Mouse (Mus musculus): Measurements from ENCODE around the gene Ccnc.
"Not testable (repeated sequence)": the region's sequence is repeated elsewhere in the genome, so short reads cannot be mapped to it uniquely, and the experiment has no call there.

The Ccnc gene

DNA sequence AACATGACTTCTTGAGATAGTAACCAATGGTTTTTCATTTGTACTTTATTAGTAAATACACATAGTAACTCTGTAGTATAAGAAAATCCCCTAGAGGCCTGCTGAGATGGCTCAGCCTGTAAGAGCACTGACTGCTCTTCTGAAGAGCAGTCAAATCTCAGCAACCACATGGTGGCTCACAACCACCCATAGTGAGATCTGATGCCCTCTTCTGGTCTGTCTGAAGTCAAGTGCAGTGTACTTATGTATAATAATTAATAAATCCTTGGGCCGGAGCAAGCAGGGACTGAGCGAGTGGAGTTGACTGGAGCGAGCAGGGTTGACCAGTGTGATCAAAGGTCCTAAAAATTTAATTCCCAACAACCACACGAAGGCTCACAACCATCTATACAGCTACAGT, 11.7 kb downstream of the Ccnc start:
- no peak for DNase-seq

DNA sequence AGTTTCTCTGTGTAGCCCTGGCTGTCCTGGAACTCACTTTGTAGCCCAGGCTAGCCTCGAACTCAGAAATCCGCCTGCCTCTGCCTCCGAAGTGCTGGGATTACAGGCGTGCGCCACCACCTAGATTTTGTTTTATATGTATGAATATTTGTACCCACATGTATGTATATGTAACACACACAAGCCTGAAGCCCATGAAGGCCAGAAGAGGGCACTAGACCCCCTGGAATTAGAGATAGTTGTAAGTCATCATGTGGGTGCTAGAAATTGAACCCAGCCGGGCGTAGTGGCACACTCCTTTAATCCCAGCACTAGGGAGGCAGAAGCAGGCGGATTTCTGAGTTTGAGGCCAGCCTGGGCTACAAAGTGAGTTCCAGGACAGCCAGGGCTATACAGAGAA, 16.6 kb downstream of the Ccnc start:
- not testable (repeated sequence) for DNase-seq

DNA sequence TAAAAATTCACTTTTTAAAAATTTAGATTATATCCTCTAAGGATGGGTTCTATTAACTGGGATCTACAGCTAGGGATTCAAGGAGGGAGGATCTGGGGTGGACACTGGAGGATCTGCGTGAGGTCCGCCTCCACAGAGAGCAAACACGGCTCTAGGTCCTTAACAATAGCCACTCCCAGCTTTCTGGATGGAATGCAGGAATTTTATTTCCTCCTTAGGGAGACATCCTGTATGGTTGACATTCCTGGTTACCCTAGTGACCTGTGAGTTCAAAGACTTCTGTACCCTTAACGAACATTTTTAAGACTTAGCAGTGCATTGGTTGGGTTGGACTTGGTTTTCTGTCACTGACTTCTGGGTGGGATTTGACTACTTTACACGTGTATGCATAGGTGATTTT, 18.2 kb downstream of the Ccnc start:
- DNase-seq: no peak

DNA sequence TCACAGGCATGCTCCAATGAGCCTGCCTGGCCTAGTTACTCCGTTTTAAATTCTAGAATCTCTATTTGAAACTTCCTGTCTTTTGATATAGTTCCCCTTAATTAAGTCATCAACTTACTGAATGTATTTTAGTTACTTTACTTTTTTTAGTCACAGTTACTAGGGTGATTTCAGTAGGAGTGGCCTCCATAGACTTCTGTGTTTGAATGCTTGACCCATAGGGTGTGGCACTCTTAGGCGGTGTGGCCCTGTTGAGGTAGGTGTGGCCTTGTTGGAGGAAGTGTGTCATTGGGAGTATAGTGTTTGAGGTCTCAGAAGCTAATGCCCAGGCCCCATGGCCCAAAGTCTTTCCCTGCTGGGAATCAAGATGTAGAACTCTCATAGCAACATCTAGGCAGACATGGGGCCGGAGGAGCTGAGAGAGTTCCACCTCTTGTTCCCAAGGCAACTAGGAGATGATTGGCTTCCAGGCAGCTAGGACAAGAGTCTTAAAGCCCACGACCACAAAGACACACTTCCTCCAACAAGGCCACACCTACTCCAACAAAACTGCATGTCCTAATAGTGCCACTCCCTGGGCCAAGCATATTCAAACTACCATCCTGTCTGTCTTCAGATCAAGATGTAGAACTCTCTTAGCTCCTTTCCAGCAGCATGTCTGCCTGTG, 27.8 kb downstream of the Ccnc start:
- DNase-seq: no peak

DNA sequence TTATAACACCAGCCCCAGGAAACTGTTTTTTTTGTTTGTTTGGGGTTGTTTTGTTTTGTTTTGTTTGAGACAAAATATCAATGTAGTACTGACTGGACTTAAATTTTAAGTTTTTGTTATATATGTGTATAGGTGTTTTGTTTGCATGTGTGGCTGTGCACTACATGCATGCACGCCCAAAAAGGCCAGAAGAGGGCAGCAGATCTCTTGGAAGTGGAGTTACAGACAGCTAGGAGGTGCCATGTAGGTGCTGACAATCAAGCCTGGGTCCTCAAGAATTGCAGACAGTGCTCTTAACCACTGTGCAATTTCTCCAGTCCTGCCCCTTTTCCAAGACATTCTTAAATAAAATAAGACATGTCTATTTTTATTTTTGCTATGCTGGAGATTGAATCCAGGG, 31.4 kb downstream of the Ccnc start:
- no peak for DNase-seq

DNA sequence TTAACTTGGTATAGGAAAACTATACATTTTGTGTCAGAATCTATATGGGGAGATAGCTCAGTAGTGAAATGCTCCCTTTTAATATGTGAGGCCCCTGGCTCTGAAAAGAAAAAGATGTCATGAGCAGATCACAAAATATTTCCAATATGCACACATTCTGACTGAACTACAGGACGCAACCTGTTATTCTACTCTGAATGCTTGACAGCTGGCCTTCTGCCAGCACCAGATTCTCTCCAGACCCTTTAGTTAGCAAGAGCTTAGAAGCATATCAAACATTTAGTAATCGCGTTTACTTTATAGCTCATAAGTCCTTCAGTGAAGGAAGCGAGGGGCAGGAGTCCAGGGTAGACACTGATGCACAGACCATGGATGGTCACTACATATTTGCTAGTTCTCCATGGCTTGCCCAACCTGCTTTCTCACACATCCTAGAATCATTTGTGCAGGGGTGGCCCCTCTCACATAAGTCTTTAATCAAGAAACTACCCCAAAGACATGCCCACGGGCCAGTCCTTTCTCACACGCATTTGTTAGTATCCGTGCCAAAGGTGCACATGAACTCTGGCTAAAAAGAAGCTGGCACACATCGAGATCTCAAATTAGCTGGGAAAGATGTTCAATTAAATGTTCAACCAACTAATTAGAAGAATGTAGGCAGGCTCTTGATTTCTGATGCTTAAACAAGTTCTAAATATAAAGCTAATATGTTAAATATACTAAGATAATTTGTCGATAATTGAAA, 34.1 kb downstream of the Ccnc start:
- DNase-seq: no peak

DNA sequence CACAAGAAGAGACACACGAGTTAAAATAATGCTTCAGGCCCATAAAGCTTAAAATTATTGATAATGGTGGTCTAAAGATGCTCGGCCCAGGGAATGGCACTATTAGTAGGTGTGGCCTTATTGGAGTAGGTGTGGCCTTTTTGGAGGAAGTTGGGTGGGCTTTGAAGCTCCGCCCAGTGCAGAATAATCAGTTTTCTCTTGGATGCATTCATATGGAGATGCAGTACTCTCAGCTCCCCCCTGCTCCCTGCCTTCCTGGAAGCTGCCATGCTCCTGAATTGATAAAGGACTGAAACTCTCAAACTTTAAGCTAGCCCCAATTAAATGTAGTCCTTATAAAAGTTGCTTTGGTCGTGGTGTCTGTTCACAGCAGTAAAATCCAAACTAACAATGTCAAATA, 36.3 kb downstream of the Ccnc start:
- no peak for DNase-seq

DNA sequence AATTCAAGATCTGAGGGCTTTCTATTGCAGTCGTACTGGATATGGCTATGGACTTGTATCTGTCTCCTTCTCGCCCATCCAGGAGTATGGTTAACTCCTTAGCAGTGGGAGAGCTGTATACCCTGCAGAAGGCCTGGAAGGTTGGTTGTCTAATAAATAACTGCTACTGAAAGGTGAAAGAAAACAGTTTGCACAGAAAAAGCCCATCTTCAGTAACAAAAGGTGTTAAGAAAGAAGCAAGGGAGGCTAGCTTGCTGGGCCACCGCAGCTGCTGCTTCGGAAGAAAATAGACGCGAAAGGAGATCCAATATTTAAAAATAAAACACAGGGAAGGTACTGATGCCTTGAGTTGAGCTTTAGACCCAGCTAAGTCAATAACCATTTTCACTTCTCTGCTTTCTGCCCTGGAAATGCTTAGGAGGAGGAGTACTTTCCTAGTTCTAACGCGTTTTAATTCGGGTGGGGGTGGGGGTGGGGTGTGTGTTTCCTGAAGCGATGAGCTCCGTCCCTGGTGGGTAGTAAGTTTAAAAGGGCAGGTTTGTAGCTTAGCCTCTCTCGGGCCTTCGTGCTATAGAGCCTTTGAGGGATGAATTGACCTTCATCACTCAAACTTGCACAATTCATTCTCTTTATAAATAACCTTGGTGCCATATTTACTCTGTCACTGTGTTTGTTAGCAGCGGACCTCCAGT, 38.8 kb downstream of the Ccnc start:
- DNase-seq: no peak

DNA sequence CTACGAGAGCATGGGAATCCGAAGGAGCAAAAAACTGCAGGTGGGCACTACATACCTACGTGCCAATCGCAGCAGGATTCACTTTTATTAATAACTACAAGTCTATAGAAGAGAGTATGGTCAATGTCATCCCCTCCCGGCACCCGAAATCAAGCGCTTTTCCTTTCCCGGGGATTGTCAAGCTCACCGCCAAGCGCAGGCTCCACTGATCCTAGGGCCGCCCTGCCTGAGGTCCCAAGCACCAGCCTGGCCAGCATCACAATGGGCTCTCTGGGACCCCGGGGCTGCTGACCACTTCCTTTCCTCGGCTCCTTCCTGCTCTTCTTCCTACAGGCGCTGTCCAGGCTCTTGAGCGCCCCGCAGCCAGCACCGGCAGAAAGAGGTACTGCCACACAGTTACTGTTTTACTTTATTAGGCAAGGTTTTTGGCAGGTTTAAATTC, 39.4 kb downstream of the Ccnc start, which contains the start of the genes Usp45 and Tstd3:
Gene Usp45, plus strand, starts transcription at position 294 of the 442 bp plus-strand sequence.
Gene Tstd3, minus strand, starts transcription at position 350 of the 442 bp plus-strand sequence.
- DNase-seq: peak; percentile 86

DNA sequence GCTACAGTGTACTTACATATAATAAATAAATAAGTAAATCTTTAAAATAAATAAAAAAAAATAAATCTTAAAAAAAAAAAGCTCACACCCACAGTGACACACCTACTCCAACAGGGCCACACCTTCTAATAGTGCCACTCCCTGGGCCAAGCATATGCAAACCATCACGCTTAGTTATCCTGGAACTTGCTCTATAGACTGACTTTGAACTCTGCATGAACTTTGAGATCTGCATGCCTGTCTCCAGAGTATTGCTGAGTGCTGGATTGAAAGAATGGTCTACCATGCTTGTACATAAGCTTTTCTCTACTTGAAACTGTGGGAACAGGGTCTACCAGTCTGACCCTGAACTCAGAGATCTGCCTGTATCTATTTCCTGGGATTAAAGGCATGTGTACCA, 43.6 kb downstream of the Ccnc start:
- no peak for DNase-seq

DNA sequence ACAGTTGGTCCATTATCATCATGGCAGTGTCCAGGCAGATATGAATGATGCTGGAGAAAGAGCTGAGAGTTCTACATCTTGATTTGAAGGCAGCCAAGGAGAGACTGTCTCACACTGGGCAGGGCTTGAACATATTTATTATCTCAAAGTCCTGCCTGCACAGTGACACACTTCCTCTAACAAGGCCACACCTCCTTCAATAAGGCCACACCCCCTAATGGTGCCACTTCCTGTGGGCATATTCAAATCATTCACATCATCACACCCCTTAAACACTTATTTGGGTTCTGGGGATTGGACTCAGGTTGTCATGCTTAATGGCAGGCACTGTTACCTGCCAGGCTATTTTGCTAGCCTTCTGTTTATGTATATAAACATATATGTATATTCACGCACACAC, 44.8 kb downstream of the Ccnc start:
- no peak for DNase-seq

DNA sequence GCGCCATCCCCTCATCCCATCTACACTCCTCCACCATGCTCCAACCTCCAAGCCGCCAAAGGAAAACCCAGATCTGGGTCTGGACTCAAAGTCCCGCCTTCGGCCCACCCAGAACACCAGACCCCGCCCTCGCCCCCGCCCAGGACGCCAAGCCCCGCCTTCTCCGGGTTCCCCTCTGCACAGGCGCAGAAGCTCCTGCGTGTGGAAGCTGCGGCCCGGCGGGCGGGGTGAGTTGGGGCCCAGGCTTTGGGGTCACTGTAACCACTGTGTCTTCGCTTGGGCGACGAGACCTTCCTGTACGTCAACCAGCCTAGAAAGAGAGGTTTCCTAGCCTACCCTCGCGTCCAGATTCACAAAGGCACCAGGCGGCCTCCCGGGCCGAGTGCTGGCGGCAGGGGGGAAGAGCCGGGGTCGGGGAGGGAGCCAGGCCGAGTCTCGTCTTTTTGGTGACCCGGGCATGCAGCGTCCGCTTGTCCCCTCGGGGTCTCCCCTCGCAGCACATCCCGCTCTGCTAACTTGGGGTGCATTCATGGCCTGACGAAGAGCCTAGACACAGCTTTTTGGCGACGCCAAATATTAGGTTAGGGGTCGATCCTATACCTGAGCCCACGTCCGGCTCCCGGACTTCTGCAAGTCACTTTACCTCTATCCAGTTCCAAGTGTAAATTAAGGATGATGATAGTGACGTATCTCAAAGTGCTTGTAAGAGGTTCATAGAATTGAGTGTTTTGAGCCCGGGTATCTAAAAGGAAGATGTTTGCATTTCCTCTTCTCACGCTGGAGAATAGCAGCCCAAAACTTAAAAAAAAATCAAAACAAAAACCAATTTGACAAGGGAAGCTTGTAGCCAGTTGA, 48.8 kb downstream of the Ccnc start:
- DNase-seq: peak; percentile 92

DNA sequence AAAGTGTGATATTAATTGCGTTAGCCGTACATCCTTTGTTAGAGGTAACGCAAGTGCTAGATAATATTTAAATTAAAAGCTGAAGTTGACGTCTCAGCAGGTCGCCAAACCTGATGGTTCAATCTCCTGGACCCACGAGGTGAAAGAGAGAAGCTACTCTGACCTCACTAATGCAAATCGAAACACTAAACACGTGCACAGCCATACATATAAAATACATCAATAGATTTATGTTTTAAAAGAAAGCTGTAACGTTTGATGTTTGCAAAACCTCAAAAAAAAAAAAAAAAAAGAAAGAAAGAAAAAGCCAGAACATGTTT, 49.4 kb downstream of the Ccnc start:
- no peak for DNase-seq

DNA sequence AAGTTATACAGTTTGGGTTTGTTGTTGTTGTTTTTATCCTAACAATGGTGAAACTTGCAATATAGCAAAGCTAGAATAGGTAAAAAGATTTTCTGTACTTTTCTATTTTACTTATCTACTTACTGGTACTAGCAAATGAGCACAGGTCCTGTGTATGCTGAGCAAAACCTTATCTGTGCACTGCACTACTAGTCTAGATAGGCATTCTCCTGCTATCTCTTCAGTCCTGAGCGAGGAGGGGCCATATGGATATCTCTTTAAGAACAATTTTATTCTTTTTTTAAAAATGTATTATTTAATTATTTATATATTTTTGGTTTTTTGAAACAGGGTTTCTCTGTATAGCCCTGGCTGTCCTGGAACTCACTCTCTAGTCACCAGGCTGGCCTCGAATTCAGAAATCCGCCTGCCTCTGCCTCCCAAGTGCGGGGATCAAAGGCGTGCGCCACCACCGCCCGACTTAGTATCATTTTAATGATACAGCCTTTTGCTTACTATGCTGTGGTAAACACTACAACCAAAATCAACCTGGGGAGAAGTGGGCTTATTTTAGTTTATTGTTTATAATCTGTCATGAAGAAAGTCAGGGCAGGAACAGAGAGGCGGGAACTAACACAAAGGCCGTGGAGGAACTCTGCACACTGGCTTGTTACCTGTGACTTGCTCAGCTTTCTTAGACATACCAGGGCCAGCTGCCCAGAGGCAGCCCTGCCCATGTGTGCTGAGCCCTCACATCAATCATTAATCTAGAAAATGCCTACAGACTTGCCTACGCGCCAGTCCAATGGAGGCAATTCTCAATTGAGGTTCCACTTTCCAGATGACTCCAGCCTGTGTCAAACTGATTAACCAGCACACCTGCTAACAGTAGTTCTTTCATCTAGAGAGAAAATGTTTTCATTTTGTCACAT, 53.6 kb downstream of the Ccnc start:
- no peak for DNase-seq

DNA sequence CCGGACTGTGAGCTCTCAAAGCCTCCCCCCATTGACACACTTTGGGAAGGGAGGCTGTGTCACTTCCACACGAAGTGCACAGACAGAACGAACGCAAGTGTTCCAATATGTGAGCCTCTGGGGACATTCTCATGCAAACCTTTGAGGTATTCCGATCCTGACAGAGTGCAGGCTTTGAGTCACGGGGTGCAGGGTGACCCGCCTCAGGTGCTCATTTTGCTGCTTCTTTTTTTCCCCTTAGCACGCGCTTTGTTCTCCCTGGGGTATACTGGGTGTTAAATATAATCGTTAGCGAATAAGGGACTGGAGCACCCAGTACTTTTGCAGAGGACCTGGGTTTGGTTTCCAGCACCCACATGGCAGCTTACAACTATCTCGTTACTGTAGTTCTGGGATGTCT, 58.8 kb downstream of the Ccnc start:
- DNase-seq: no peak

DNA sequence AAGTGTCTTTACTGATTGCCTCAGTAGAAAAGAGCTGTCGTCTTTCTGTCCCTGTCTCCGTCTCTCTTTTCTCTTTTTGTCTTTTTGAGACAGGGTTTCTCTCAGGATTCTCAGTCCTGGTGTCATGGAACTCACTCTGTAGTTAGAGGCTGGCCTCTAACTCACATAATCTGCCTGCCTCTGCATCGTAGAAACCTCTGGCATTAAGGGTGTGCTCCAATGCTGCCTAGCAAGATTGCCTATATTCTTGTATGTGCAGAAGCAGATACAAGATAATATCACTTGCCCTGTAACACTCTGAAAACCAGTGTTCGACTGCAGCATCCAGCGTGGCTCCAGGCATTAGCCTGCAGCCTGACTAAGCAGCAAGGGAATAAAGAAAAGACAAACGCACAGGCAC, 61.4 kb downstream of the Ccnc start:
- no peak for DNase-seq

DNA sequence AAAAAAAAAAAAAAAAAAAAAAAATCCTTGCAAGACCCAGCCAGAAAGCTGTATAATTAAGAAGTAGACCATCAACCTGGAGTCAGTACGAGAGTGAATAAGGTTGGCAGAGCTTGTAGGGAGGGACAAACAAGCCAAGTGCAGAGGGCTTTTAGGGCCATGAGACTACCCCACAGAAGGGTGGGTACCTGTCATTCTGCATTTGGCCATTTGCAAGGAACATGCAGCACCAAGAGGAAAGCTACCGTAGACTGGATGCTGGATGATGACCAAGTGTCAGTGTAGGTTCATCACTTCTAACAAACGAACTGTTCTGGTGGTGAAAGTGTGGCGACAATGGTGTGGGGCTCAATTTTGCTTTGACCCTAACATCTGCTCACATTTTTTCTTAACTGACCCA, 62.3 kb downstream of the Ccnc start:
- no peak for DNase-seq

DNA sequence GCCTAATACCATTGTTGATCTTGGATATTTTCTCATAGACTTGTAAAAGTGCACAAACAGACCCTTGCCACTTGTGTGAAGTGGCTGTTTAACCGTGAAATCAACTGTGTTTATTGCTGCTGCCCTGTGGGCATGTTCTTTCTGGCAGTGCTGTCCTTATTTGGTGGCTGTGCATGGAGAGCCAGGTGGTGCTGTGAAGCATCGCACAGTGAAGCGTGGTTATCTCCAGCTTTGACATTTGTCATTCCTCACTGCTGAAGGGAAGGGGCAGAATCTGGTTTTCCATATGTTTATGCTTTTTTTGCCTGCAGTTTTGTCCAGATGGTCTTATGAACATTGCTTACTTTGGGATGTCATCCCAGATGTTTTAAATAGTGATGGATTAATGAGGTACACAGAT, 66.1 kb downstream of the Ccnc start:
- DNase-seq: no peak

DNA sequence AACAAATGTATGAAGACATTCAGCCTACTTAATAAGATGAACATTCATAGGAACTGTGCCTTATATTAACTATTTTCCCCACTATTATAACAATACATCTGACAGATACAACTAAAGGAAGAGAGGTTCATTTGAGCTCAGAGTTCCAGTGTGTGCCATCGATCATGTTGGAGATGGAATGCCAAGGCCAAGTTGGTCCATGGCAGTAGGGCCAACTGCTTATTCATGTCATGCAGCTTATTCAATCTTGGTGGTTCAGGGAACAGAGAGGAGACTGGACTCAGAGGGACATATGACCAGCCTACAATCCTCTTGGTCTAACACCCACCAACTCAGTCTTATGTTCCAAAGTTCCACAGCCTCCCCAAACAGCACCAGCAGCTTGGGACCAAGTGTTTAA, 73.5 kb downstream of the Ccnc start:
- DNase-seq: no peak

DNA sequence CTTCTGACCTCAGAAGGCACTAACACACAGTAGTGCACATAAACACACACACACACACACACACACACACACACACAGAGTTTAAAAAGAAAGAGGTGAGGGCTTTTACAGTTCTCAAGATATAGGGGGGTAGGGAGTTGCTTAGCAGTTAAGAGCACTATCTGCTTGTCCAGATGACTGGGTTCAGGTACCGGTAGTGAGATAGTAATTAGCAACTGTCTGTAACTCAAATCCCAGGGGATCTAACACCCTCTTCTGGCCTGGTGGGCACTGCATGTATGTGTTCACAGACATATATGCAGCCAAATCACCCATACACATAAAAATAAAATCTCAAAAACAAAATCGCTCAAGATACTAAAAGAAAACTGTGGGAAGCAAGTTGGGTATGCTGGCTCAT, 74.1 kb downstream of the Ccnc start:
- DNase-seq: no peak

DNA sequence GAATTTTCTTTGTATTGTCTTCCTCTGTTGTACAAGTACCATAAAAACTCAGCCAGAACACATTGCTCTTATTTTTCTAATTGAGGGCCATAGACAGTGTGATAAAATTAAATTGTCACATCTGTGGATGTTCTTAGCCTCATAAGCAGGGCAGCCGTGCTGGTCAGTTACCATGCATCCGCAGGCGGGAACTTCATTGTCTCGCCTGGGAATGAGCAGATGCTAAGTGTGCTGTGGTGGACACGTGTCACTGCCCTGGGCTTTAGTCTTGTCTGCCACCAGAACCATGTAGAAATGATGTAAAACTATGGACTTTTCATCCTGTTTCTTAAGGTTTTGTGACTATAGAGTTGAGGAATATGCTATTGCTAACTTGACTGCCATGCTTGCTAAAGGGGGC, 79.7 kb downstream of the Ccnc start:
- no peak for DNase-seq

Measured in cerebellum, adult 9-11 months (tissue).